Mouse (Mus musculus): ENCODE results near the gene Bnip3.

Bnip3 gene

DNA sequence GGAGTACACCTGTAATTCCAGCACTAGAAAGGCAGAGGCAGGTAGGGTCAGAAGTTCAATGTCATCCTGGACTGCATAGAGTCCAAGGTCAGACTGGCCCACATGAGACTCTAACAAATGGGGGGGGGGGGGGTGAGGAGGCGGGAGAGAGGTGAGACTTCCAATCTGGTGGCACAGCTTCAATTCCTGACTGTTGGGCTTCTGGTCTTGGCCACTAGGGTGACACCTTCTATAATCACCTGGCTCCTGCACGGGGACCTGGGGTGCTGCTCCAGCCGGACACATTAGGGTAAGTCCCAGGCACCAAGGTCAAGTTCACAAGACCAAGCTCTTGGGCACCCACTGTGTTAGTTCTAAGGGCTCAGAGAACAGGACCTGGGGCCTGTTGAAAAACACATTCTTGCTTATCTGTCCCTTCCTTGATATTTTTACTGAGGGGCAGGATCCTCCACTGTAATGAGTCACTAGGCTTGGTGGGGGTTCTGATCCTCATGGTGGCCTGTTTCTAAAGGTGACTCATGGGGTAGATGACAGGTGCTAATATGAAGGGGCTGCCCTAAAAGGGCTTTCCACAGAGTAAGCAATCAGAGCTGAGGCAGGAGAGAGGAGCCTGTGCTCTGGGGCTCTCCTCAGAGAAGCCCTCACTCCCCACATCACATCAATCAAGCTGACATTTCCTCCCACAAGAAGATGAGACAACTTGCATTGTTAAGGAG is 67.7 kb downstream of the Bnip3 start:
- DNase-seq, result no peak
